Mouse (Mus musculus) adrenal gland, adult 10 weeks (tissue): ENCODE measurements around the gene Smoc1. TPM values are rescaled to one million over a fixed set of nuclear protein-coding genes. Genes with fewer than 3 reads are reported as not detected.

Experiments
- polyA plus RNA-seq: library from polyadenylated mRNA; stranded (reverse); fragments of 350-450 nt; fragmentation: Illumina TruSeq; extraction: RNeasy Lipid Tissue Mini Kit (QIAGEN cat#74804); gene quantifications from one replicate; pipeline ENCODE4 v1.2.3, GENCODE M21; 2014; ENCODE audit warnings: low read depth, low replicate concordance

Smoc1 gene
- 47.1 TPM for polyA plus RNA-seq

DNA sequence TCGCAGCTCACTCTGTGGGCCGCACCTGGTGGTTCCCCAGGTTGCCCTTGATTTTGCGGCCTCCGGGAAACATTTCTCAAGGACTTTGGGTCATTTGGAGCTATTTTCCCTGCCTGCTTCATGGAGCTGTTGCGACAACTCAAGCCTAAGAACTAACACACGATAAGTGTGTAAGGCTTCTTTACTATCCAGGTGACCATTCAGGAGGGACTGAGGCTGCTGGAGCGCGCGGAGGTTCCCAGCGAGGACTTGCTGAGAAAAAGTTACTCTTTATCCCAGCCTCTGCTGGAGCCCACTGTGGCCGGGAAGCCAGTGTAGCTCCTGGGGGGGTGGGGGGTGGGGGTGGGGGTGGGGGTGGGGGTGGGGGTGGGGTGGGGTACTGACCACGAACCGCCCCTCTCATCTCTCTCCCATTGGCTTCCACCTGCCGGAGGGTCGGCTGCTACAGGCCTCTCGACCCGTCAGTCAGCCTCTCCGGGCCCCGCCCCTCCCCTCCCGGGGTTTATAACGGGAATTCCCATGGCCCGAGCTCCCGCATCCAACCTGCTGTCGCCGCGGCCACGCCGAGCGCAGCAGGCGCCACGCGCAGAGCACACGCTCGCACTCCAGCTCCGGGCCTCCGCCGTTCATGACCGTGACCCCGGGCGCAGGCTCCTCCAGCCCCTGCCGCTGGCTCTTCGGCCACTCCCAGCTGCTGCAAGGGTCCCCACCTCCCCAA lies at the start of gene Smoc1:
Gene Smoc1 (plus strand): TSS at position 532 of the 718 bp plus-strand sequence.

Other genes starting within 250 kb of the Smoc1 start
- gene Susd6, start 236.3 kb upstream of the Smoc1 start, polyA plus RNA-seq: 45.4 TPM
- gene Srsf5, start 81.3 kb upstream of the Smoc1 start, polyA plus RNA-seq: 304 TPM
- not detected for gene Slc10a1, start 58.1 kb upstream of the Smoc1 start, polyA plus RNA-seq